23 mouse cellular contexts compared by ENCODE assay signal in the genomic region with DNA sequence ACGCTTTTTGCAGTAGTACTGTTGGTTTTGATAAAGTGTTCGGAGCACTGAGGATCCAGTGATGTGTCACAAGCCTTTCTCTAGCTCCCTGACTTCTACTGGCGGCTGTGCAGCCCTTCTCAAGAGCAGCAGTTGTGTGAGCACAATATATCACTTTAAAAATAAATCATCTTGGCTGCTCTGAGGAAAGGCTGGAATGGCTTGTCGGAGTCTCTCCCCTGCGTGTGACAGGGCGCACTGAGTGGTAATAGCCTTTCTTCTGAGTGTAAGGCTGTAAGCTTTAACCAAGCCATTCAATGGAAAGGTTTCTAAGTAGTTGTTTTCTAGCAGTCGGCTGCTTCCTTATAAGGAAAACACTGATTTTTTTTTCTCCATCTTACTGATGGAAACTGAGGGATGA.
A peak's percentile ranks its signal among the peaks of the same experiment; 100 is the strongest.
DNase-seq lines count a peak whose midpoint lies in the region; ATAC-seq and TF ChIP-seq lines count a peak whose summit lies in the region.
"Had no signal": no experiment of that assay in that cellular context is flagged by ENCODE, and none has a peak within 500 bp of the region (broad histone marks: within the 10 kb centered on the region; RNA-seq: fewer than 3 reads in every experiment).

No protein-coding gene starts in this region.

- H3K4me1 ChIP-seq in kidney, embryonic 16.5 days (ENCODE audit: insufficient read depth, low read length), result peaks cover 47% of the 10 kb centered on the region
- H3K4me1 ChIP-seq in limb, embryonic 12.5 days (replicated peaks), result peaks cover 48% of the 10 kb centered on the region
- H3K4me1 ChIP-seq: megakaryocyte, embryonic 14.5 days had no signal

- H3K9ac ChIP-seq in kidney, embryonic 16.5 days (replicated peaks; ENCODE audit: low read length), result no peak overlapping the region
- H3K9ac ChIP-seq in limb, embryonic 12.5 days (replicated peaks), result no peak overlapping the region
- H3K9ac ChIP-seq: embryonic facial prominence, embryonic 15.5 days; hindbrain, embryonic 15.5 days; midbrain, embryonic 15.5 days; stomach, embryonic 15.5 days had no signal

- TF ChIP-seq POLR2A in brain, embryonic 14.5 days (IDR thresholded peaks at IDR 0.05; ENCODE audit: borderline replicate concordance, extremely low read depth, insufficient read depth, insufficient read length, poor library complexity, severe bottlenecking), result no peak

- H3K4me3 ChIP-seq in kidney, embryonic 16.5 days (ENCODE audit: low read length), result no peak overlapping the region
- no peak overlapping the region for H3K4me3 ChIP-seq in limb, embryonic 12.5 days (replicated peaks)
- H3K4me3 ChIP-seq: embryonic facial prominence, embryonic 15.5 days; hindbrain, embryonic 15.5 days; megakaryocyte, embryonic 14.5 days; midbrain, embryonic 15.5 days; stomach, embryonic 15.5 days had no signal

- no peaks in the 10 kb centered on the region for H3K9me3 ChIP-seq in kidney, embryonic 16.5 days (ENCODE audit: low read length)
- 0 out of 2 replicates have a peak, but pooled peaks cover 3% of the 10 kb centered on the region for H3K9me3 ChIP-seq in limb, embryonic 12.5 days
- H3K9me3 ChIP-seq: embryonic facial prominence, embryonic 15.5 days; hindbrain, embryonic 15.5 days; midbrain, embryonic 15.5 days; stomach, embryonic 15.5 days had no signal

- H3K27ac ChIP-seq in kidney, embryonic 16.5 days (ENCODE audit: low read length), result peak overlapping the region; percentile 56
- 0 out of 2 replicates have a peak overlapping the region, but pooled peaks have one; percentile 24 for H3K27ac ChIP-seq in limb, embryonic 12.5 days
- H3K27ac ChIP-seq: embryonic facial prominence, embryonic 15.5 days; hindbrain, embryonic 15.5 days; midbrain, embryonic 15.5 days; stomach, embryonic 15.5 days had no signal

- DNase-seq in frontal cortex, postnatal 25 days (ENCODE audit: low spot score in 2 of 2), result no peak
- DNase-seq in kidney, postnatal 36 days, result no peak
- DNase-seq in brain, embryonic 14.5 days (ENCODE audit: low read depth), result peak; percentile 30
- no peak for DNase-seq in spleen, postnatal 36 days (ENCODE audit: low spot score in 2 of 2)
- no peak for DNase-seq in ovary, postnatal 10 days (ENCODE audit: low spot score)
- DNase-seq: adrenal gland, postnatal 14 days; cerebellum, adult 11-12 months; gastrocnemius, postnatal 14 days; liver; lung, postnatal 10 days; spleen, adult 18-20 months; thymus, adult 18-20 months had no signal

- TF ChIP-seq CTCF in brain, embryonic 14.5 days (IDR thresholded peaks at IDR 0.05; ENCODE audit: borderline replicate concordance, extremely low read depth, insufficient read depth, insufficient read length), result no peak

- no peaks in the 10 kb centered on the region for H3K27me3 ChIP-seq in kidney, embryonic 16.5 days (ENCODE audit: insufficient read depth, low read length)
- no peaks in the 10 kb centered on the region for H3K27me3 ChIP-seq in limb, embryonic 12.5 days
- H3K27me3 ChIP-seq: embryonic facial prominence, embryonic 15.5 days; hindbrain, embryonic 15.5 days; megakaryocyte, embryonic 14.5 days; midbrain, embryonic 15.5 days; stomach, embryonic 15.5 days had no signal

- WGBS in kidney, embryonic 16.5 days, result 23% methylated on average over 7 of the region's 7 CpGs
- 38% methylated on average over 7 of the region's 7 CpGs for WGBS in limb, embryonic 12.5 days

- peak; percentile 60 for ATAC-seq in frontal cortex, adult (ENCODE audit: low TSS enrichment)
- peak; percentile 43 for ATAC-seq in kidney, embryonic 16.5 days (ENCODE audit: low FRiP score, low TSS enrichment)
- no peak for ATAC-seq in limb, embryonic 12.5 days (ENCODE audit: insufficient number of reproducible peaks, insufficient read depth, low FRiP score, low TSS enrichment, low read depth)
- ATAC-seq: activated CD4-positive, CD25-positive, alpha-beta regulatory T cell, adult 4 months; intestine, postnatal 0 days; midbrain, embryonic 15.5 days had no signal

- no peak overlapping the region for H3K4me2 ChIP-seq in kidney, embryonic 16.5 days (replicated peaks; ENCODE audit: low read depth, low read length)
- H3K4me2 ChIP-seq in limb, embryonic 12.5 days, result no peak overlapping the region
- H3K4me2 ChIP-seq: embryonic facial prominence, embryonic 15.5 days; hindbrain, embryonic 15.5 days; midbrain, embryonic 15.5 days; stomach, embryonic 15.5 days had no signal

- no peaks in the 10 kb centered on the region for H3K36me3 ChIP-seq in kidney, embryonic 16.5 days (ENCODE audit: insufficient read depth, low read length)
- no peaks in the 10 kb centered on the region for H3K36me3 ChIP-seq in limb, embryonic 12.5 days
- H3K36me3 ChIP-seq: embryonic facial prominence, embryonic 15.5 days; G1E; hindbrain, embryonic 15.5 days; midbrain, embryonic 15.5 days; stomach, embryonic 15.5 days had no signal
